Mouse (Mus musculus): ENCODE measurements around the gene Serpina3a. TPM values are rescaled to one million over a fixed set of nuclear protein-coding genes. Genes with fewer than 3 reads are reported as not detected.
"Not testable (repeated sequence)": the region's sequence is repeated elsewhere in the genome, so short reads cannot be mapped to it uniquely, and the experiment has no call there.

The Serpina3a gene
- polyA plus RNA-seq (2014; fragmentation: Nextera tagmentation; extraction: Ambion mirVana), result not detected in 2 replicates

DNA sequence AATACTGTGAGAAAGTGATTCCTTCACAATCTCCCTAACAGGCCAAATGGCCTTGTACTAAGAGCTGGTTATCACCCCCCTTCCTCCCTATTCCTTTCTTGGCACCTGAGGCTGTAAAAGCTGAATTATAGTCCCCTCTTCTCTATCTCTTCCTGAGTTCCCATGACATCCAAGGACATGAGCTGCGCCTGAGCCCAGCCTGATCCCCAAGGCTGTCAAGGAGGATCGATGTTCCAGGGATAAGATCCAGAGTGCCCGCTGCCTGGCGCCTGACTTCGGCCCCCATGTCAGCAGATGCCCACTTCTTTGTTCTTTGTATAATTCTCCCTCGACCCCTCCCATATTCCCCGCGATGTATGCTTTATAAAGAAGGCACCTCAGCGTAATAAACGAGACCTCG, at the start of gene Serpina3a:
Gene Serpina3a, plus strand, starts transcription at position 392 of the 400 bp plus-strand sequence.
- not testable (repeated sequence) for H3K4me1 ChIP-seq (ENCODE audit: control insufficient read depth, insufficient read depth, low read length); ATAC-seq (ENCODE audit: insufficient read depth, low FRiP score, low TSS enrichment); H3K27ac ChIP-seq (ENCODE audit: low read depth, low read length); H3K9me3 ChIP-seq (ENCODE audit: control insufficient read depth, low read length); H3K4me2 ChIP-seq (ENCODE audit: low read depth); H3K36me3 ChIP-seq (ENCODE audit: control insufficient read depth, insufficient read depth, low read length); H3K4me3 ChIP-seq (ENCODE audit: low read depth, low read length); H3K27me3 ChIP-seq (ENCODE audit: control insufficient read depth, insufficient read depth, low read length); DNase-seq (ENCODE audit: low spot score); H3K9ac ChIP-seq (ENCODE audit: low read length)
- 87% methylated on average over 11 of the region's 11 CpGs for WGBS

- no peak overlapping the region for H3K4me3 ChIP-seq (ENCODE audit: low read depth, low read length)
- no peak overlapping the region for H3K9ac ChIP-seq (ENCODE audit: low read length)
- no peak overlapping the region for H3K27ac ChIP-seq (ENCODE audit: low read depth, low read length)
- 76% methylated on average over 4 of the region's 4 CpGs for WGBS
- H3K36me3 ChIP-seq (ENCODE audit: control insufficient read depth, insufficient read depth, low read length), result no peaks in the 10 kb centered on the region
- no peaks in the 10 kb centered on the region for H3K9me3 ChIP-seq (ENCODE audit: control insufficient read depth, low read length)
- no peak for DNase-seq (ENCODE audit: low spot score)
- H3K27me3 ChIP-seq (ENCODE audit: control insufficient read depth, insufficient read depth, low read length), result no peaks in the 10 kb centered on the region
- no peak for ATAC-seq (ENCODE audit: insufficient read depth, low FRiP score, low TSS enrichment)
- H3K4me2 ChIP-seq (ENCODE audit: low read depth), result no peak overlapping the region
- no peaks in the 10 kb centered on the region for H3K4me1 ChIP-seq (ENCODE audit: control insufficient read depth, insufficient read depth, low read length)
These were observed 48.0 kb upstream of the Serpina3a start for GRCm38 (mm10) chr12:104064532-104064931.

DNA sequence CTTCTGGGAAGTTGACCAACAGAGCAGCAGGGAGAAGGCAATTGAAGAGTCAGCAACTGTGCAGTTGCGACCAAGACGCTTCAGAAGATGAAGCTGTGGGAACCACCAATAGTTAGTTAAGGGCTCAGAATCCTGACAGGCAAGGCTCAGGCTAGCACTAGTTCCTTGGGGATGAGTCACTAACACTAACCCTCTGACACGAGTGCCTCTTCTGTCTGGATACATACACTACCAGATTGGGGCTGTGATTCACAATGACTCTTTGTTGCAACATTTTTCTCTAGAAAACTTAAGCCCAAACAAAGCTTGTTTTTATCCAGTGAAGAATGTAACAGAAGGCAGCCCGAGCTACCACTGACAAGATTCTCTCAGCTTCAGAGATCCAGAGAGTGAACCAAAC, 47.5 kb upstream of the Serpina3a start:
- 83% methylated on average over 4 of the region's 4 CpGs for WGBS
- Histone ChIP-seq H3K36me3 (ENCODE audit: control insufficient read depth, insufficient read depth, low read length) (no peaks in the 10 kb centered on the region), H3K4me1 (ENCODE audit: control insufficient read depth, insufficient read depth, low read length) (no peaks in the 10 kb centered on the region), H3K9ac (ENCODE audit: low read length) (no peak overlapping the region), H3K27ac (ENCODE audit: low read depth, low read length) (no peak overlapping the region), H3K4me2 (ENCODE audit: low read depth) (no peak overlapping the region), H3K4me3 (ENCODE audit: low read depth, low read length) (no peak overlapping the region), H3K9me3 (ENCODE audit: control insufficient read depth, low read length) (no peaks in the 10 kb centered on the region), H3K27me3 (ENCODE audit: control insufficient read depth, insufficient read depth, low read length) (no peaks in the 10 kb centered on the region)
- DNase-seq (ENCODE audit: low spot score) (no peak), ATAC-seq (ENCODE audit: insufficient read depth, low FRiP score, low TSS enrichment) (no peak)

DNA sequence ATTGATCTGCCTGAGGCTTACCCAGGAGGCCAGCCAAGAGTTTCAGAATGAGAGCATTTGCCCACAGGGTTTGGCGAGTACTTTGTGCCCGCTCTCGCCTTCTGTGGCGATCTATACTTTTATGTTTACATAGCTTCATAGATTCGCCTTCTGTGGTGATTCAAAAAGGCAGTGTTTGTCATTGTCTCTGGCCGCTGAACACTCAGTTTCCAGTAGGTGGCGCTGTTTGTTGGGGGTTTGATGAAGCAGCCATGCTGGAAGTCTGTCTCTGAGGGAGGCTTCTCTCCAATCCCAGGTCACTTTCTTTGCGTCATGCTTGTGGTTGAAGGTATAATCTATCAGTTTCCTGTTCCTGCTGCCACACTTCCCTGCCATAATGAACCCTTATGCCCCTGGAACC, 46.3 kb upstream of the Serpina3a start:
- Histone ChIP-seq H3K27me3 (ENCODE audit: control insufficient read depth, insufficient read depth, low read length) (no peaks in the 10 kb centered on the region), H3K27ac (ENCODE audit: low read depth, low read length) (no peak overlapping the region), H3K9me3 (ENCODE audit: control insufficient read depth, low read length) (no peaks in the 10 kb centered on the region), H3K9ac (ENCODE audit: low read length) (no peak overlapping the region; the same call in 1 of the 2 replicates), H3K4me3 (ENCODE audit: low read depth, low read length) (no peak overlapping the region), H3K4me1 (ENCODE audit: control insufficient read depth, insufficient read depth, low read length) (no peaks in the 10 kb centered on the region), H3K36me3 (ENCODE audit: control insufficient read depth, insufficient read depth, low read length) (no peaks in the 10 kb centered on the region), H3K4me2 (ENCODE audit: low read depth) (no peak overlapping the region)
- ATAC-seq (ENCODE audit: insufficient read depth, low FRiP score, low TSS enrichment) (peak; percentile 29; the same call in 1 of the 2 replicates), DNase-seq (ENCODE audit: low spot score) (peak; percentile 74)
- 27% methylated on average over 8 of the region's 8 CpGs for WGBS

- Histone ChIP-seq H3K4me2 (ENCODE audit: low read depth) (0 out of 2 replicates have a peak overlapping the region, but pooled peaks have one; percentile 10), H3K9ac (ENCODE audit: low read length) (no peak overlapping the region)
- WGBS, result 41% methylated on average over 4 of the region's 4 CpGs
These were observed 45.0 kb upstream of the Serpina3a start for GRCm38 (mm10) chr12:104067549-104067948.

DNA sequence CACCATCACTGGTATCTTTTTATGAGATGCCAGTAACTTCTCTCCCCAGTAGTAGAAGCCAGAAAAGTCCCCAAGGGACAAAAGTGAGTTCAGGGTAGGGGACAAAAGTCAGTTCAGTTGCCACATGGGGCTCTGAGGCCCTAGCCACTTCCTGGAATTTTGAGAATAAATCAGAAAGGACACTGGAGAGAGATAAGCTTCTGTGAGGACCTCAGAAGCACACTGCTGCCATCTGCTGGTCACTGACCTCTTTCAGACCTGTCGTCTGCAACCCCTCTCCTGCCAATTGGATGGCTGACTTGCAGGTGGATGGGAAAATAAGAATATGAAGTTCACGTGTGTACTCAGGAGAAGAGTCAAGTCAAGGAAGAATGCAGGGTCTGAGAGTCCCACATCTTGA, 42.9 kb upstream of the Serpina3a start:
- peak; percentile 75 for DNase-seq (ENCODE audit: low spot score)
- peak; percentile 65; the same call in 1 of the 2 replicates for ATAC-seq (ENCODE audit: insufficient read depth, low FRiP score, low TSS enrichment)
- WGBS, result 11% methylated on average over 2 of the region's 2 CpGs
- no peak overlapping the region for H3K4me2 ChIP-seq (ENCODE audit: low read depth)
- H3K36me3 ChIP-seq (ENCODE audit: control insufficient read depth, insufficient read depth, low read length), result no peaks in the 10 kb centered on the region
- H3K27ac ChIP-seq (ENCODE audit: low read depth, low read length), result no peak overlapping the region
- H3K27me3 ChIP-seq (ENCODE audit: control insufficient read depth, insufficient read depth, low read length), result no peaks in the 10 kb centered on the region
- H3K4me1 ChIP-seq (ENCODE audit: control insufficient read depth, insufficient read depth, low read length), result no peaks in the 10 kb centered on the region
- no peak overlapping the region for H3K4me3 ChIP-seq (ENCODE audit: low read depth, low read length)
- H3K9ac ChIP-seq (ENCODE audit: low read length), result no peak overlapping the region
- no peaks in the 10 kb centered on the region for H3K9me3 ChIP-seq (ENCODE audit: control insufficient read depth, low read length)

More at GRCm38 (mm10) chr12:104067549-104067948, 45.0 kb upstream of the Serpina3a start:
- DNase-seq (ENCODE audit: low spot score), result peak; percentile 24
- no peaks in the 10 kb centered on the region for H3K9me3 ChIP-seq (ENCODE audit: control insufficient read depth, low read length)
- peak; percentile 20; the same call in 1 of the 2 replicates for ATAC-seq (ENCODE audit: insufficient read depth, low FRiP score, low TSS enrichment)
- no peak overlapping the region for H3K4me3 ChIP-seq (ENCODE audit: low read depth, low read length)
- H3K36me3 ChIP-seq (ENCODE audit: control insufficient read depth, insufficient read depth, low read length), result no peaks in the 10 kb centered on the region
- H3K4me1 ChIP-seq (ENCODE audit: control insufficient read depth, insufficient read depth, low read length), result no peaks in the 10 kb centered on the region
- H3K27me3 ChIP-seq (ENCODE audit: control insufficient read depth, insufficient read depth, low read length), result no peaks in the 10 kb centered on the region
- H3K27ac ChIP-seq (ENCODE audit: low read depth, low read length), result no peak overlapping the region

GRCm38 (mm10) chr12:104071708-104072107, 40.8 kb upstream of the Serpina3a start:
- no peak for ATAC-seq (ENCODE audit: insufficient read depth, low FRiP score, low TSS enrichment)
- H3K4me3 ChIP-seq (ENCODE audit: low read depth, low read length), result no peak overlapping the region
- no peaks in the 10 kb centered on the region for H3K27me3 ChIP-seq (ENCODE audit: control insufficient read depth, insufficient read depth, low read length)
- no peaks in the 10 kb centered on the region for H3K9me3 ChIP-seq (ENCODE audit: control insufficient read depth, low read length)
- WGBS, result 75% methylated on average over 1 of the region's 1 CpGs
- DNase-seq (ENCODE audit: low spot score), result no peak
- no peak overlapping the region for H3K9ac ChIP-seq (ENCODE audit: low read length)
- H3K4me1 ChIP-seq (ENCODE audit: control insufficient read depth, insufficient read depth, low read length), result no peaks in the 10 kb centered on the region
- H3K27ac ChIP-seq (ENCODE audit: low read depth, low read length), result no peak overlapping the region
- H3K4me2 ChIP-seq (ENCODE audit: low read depth), result no peak overlapping the region
- H3K36me3 ChIP-seq (ENCODE audit: control insufficient read depth, insufficient read depth, low read length), result no peaks in the 10 kb centered on the region

GRCm38 (mm10) chr12:104072286-104072685, 40.2 kb upstream of the Serpina3a start:
- no peaks in the 10 kb centered on the region for H3K36me3 ChIP-seq (ENCODE audit: control insufficient read depth, insufficient read depth, low read length)
- H3K9me3 ChIP-seq (ENCODE audit: control insufficient read depth, low read length), result no peaks in the 10 kb centered on the region
- WGBS, result 60% methylated on average over 5 of the region's 5 CpGs
- ATAC-seq (ENCODE audit: insufficient read depth, low FRiP score, low TSS enrichment), result no peak
- H3K4me2 ChIP-seq (ENCODE audit: low read depth), result no peak overlapping the region
- H3K4me3 ChIP-seq (ENCODE audit: low read depth, low read length), result no peak overlapping the region
- no peaks in the 10 kb centered on the region for H3K27me3 ChIP-seq (ENCODE audit: control insufficient read depth, insufficient read depth, low read length)
- H3K4me1 ChIP-seq (ENCODE audit: control insufficient read depth, insufficient read depth, low read length), result no peaks in the 10 kb centered on the region
- no peak overlapping the region for H3K9ac ChIP-seq (ENCODE audit: low read length)
- no peak for DNase-seq (ENCODE audit: low spot score)
- no peak overlapping the region for H3K27ac ChIP-seq (ENCODE audit: low read depth, low read length)

GRCm38 (mm10) chr12:104090119-104090518, 22.4 kb upstream of the Serpina3a start:
- Histone ChIP-seq H3K4me1 (ENCODE audit: control insufficient read depth, insufficient read depth, low read length) (no peaks in the 10 kb centered on the region), H3K36me3 (ENCODE audit: control insufficient read depth, insufficient read depth, low read length) (no peaks in the 10 kb centered on the region), H3K27ac (ENCODE audit: low read depth, low read length) (no peak overlapping the region), H3K4me3 (ENCODE audit: low read depth, low read length) (no peak overlapping the region), H3K27me3 (ENCODE audit: control insufficient read depth, insufficient read depth, low read length) (no peaks in the 10 kb centered on the region), H3K9ac (ENCODE audit: low read length) (no peak overlapping the region), H3K9me3 (ENCODE audit: control insufficient read depth, low read length) (no peaks in the 10 kb centered on the region), H3K4me2 (ENCODE audit: low read depth) (no peak overlapping the region)
- WGBS, result 78% methylated on average over 2 of the region's 2 CpGs
- no peak for ATAC-seq (ENCODE audit: insufficient read depth, low FRiP score, low TSS enrichment)
- no peak for DNase-seq (ENCODE audit: low spot score)

Measured in neural tube, embryonic 11.5 days (tissue).